Mouse (Mus musculus) ES-Bruce4 (cell line): ENCODE measurements at regions not wholly inside any gene's neighbourhood (a gene's known extent, or its start where the extent isn't known, plus 50 kb on each side); places are given as distances from the start of the nearest gene placed in this dataset.

Experiments used
- H3K27ac ChIP-seq: 2 replicates; pipeline ENCODE4 v1.5.1; 2012; ENCODE audit warnings: low read length, inconsistent platforms; ENCODE audit not compliant: insufficient read depth
- H3K27me3 ChIP-seq: 2 replicates; pipeline ENCODE4 v1.6.1; 2012; ENCODE audit warnings: mild to moderate bottlenecking, low read length, inconsistent platforms; ENCODE audit not compliant: control insufficient read depth, poor library complexity, insufficient read depth, severe bottlenecking
- H3K36me3 ChIP-seq: 2 replicates; pipeline ENCODE4 v1.6.1; 2012; ENCODE audit warnings: inconsistent platforms, mild to moderate bottlenecking, low read length, moderate library complexity; ENCODE audit not compliant: control insufficient read depth, poor library complexity, insufficient read depth, severe bottlenecking
- H3K4me1 ChIP-seq: one replicate; pipeline ENCODE4 v1.8.1; 2011; ENCODE audit warnings: low read length; ENCODE audit not compliant: control insufficient read depth, insufficient read depth
- H3K4me3 ChIP-seq: 2 replicates; pipeline ENCODE4 v1.5.1; 2011; ENCODE audit warnings: low read depth, mild to moderate bottlenecking, low read length
- H3K9ac ChIP-seq: 2 replicates; pipeline ENCODE4 v1.6.1; 2012; ENCODE audit warnings: low read depth, mild to moderate bottlenecking, inconsistent platforms; ENCODE audit not compliant: poor library complexity, severe bottlenecking
- H3K9me3 ChIP-seq: replicated peaks from 2 replicates; pipeline ENCODE4 v1.6.1; 2012; ENCODE audit warnings: mild to moderate bottlenecking, low read length, inconsistent platforms; ENCODE audit not compliant: control insufficient read depth, poor library complexity, insufficient read depth, severe bottlenecking
- CTCF ChIP-seq: IDR thresholded peaks from one replicate; pipeline ENCODE4 v1.8.1; 2011; ENCODE audit warnings: low read depth, low read length
- EP300 ChIP-seq: IDR thresholded peaks from 2 replicates; pipeline ENCODE4 v1.6.1; 2011; ENCODE audit warnings: low read depth, low read length; ENCODE audit not compliant: insufficient read depth
- POLR2A ChIP-seq: IDR thresholded peaks from one replicate; pipeline ENCODE4 v1.8.1; 2011; ENCODE audit warnings: low read length; ENCODE audit not compliant: insufficient read depth

DNA sequence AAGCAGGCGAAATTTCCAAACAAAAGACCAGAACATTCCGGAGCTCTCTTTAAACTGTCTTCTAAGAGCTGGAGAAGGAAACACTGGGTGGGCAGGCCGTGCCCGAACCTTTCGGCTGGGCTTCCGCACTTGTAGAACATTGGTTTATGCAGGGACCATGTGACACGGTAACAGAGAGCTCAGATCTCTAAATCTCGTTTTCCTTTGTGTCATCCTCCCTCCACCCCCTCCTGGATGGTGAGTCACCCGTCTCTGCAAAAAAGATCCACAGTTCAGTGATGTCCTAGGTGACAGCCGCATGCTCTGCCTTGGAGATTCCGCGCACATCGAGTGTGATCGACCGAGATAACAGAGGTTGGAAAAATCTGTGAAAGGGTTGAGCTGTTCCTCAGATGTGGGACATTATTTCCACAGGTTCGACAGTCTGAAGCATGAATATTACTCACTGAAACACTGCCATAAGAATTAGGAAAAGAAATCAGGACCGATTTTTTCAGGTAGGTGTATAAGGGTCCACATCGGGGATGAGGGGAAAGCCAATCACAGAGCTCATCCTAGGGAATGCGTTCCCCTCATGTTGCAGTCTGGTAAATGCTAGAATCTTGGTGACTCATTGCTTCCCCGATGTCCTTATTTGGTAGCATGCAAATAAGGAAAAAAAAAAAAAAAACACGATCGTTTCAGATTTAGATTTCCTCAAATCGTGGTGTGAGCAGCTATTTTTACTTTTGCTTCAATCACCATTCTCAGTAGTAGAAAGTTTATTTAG is 70.0 kb upstream of the Foxo1 start:
- Histone ChIP-seq H3K27ac (no peak overlapping the region), H3K4me1 (no peaks in the 10 kb centered on the region), H3K9me3 (no peaks in the 10 kb centered on the region), H3K4me3 (no peak overlapping the region), H3K9ac (no peak overlapping the region), H3K27me3 (no peaks in the 10 kb centered on the region), H3K36me3 (no peaks in the 10 kb centered on the region)
- no peak for TF ChIP-seq CTCF
- no peak for TF ChIP-seq EP300
- TF ChIP-seq POLR2A: no peak

GRCm38 (mm10) chr3:52198751-52199738 is 69.1 kb upstream of the Foxo1 start:
- no peak overlapping the region for H3K4me3 ChIP-seq
- H3K27ac ChIP-seq: no peak overlapping the region
- H3K4me1 ChIP-seq: no peaks in the 10 kb centered on the region
- TF ChIP-seq EP300: no peak
- no peak for TF ChIP-seq CTCF
- no peak for TF ChIP-seq POLR2A
- H3K9me3 ChIP-seq: no peaks in the 10 kb centered on the region
- H3K9ac ChIP-seq: no peak overlapping the region
- H3K36me3 ChIP-seq: no peaks in the 10 kb centered on the region
- no peaks in the 10 kb centered on the region for H3K27me3 ChIP-seq

- no peaks in the 10 kb centered on the region for H3K4me1 ChIP-seq
- TF ChIP-seq EP300: no peak
- no peak for TF ChIP-seq CTCF
- TF ChIP-seq POLR2A: no peak
- H3K36me3 ChIP-seq: no peaks in the 10 kb centered on the region
- H3K27ac ChIP-seq: no peak overlapping the region
- no peaks in the 10 kb centered on the region for H3K9me3 ChIP-seq
- H3K4me3 ChIP-seq: no peak overlapping the region
- no peak overlapping the region for H3K9ac ChIP-seq
- no peaks in the 10 kb centered on the region for H3K27me3 ChIP-seq
These were observed 68.0 kb upstream of the Foxo1 start for GRCm38 (mm10) chr3:52200106-52200505.

DNA sequence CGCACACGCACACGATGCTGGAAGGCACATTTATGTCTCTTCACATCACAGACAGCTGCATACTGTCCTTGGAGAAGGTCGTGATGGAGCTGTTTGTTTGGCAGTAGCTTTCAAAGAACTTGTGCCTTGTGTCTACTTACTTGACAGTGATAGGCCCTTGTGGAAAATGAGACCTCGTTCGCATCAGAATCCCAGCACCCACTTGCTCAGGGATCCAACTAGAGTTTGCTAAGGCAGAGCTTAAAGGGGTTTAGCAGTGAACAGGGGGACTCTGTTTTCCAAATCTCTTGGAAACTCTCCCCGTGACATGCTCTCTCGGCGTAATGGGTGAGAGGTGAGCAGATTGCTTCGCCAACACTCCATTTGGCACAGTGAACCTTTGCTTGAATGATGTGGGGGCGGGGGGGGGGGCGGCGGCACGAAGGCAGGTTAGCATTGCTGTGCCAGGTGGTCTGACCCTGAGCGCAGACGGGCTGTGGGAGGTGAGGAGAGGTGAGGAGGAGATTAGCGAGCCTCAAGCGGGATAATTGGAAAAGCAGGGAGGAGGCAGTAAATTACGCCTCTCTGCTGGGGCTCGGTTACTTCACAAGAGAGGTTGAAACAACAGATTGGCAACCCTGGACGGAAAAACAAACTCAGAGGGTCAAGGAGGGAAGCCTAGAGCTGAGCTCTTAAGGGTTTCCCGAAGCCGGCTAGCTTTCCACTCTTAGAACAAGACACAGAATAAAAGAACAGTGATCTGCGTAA is 57.4 kb upstream of the Foxo1 start:
- Histone ChIP-seq H3K27ac (no peak overlapping the region), H3K36me3 (no peaks in the 10 kb centered on the region), H3K9ac (no peak overlapping the region; the same call in 1 of the 2 replicates), H3K9me3 (no peaks in the 10 kb centered on the region), H3K4me1 (peaks cover 2% of the 10 kb centered on the region), H3K27me3 (no peaks in the 10 kb centered on the region), H3K4me3 (0 out of 2 replicates have a peak overlapping the region, but pooled peaks have one; percentile 14)
- TF ChIP-seq CTCF: no peak
- TF ChIP-seq POLR2A: no peak
- TF ChIP-seq EP300: no peak

- Histone ChIP-seq H3K9me3 (no peaks in the 10 kb centered on the region), H3K9ac (no peak overlapping the region; the same call in 1 of the 2 replicates), H3K36me3 (no peaks in the 10 kb centered on the region), H3K27me3 (no peaks in the 10 kb centered on the region), H3K27ac (no peak overlapping the region), H3K4me3 (no peak overlapping the region), H3K4me1 (peaks cover 2% of the 10 kb centered on the region)
- no peak for TF ChIP-seq CTCF
- no peak for TF ChIP-seq POLR2A
- no peak for TF ChIP-seq EP300
These were observed 56.8 kb upstream of the Foxo1 start for GRCm38 (mm10) chr3:52211303-52211695.
